Mouse (Mus musculus) large intestine, adult 2 months (tissue): ENCODE data around the gene Ndufs2. TPM values are rescaled to one million over a fixed set of nuclear protein-coding genes. Genes with fewer than 3 reads are reported as not detected.
"Not testable (repeated sequence)": the region's sequence is repeated elsewhere in the genome, so short reads cannot be mapped to it uniquely, and the experiment has no call there.

Experiments used
- DNase-seq: peaks from one replicate; pipeline ENCODE4 v3.0.0-alpha.2; 2012; ENCODE audit warnings: low read depth, low spot score
- WGBS: fragments of 180-500 bp; shearing (Covaris S2); methylation state at CpG from one replicate; pipeline ENCODE4 v1.1.7; 2018; 5-methylcytosine and 5-hydroxymethylcytosine counted together
- polyA plus RNA-seq: library from polyadenylated mRNA; depleted of rRNA; stranded (reverse); fragments of >200 nt; gene quantifications from 2 replicates; pipeline ENCODE4 v1.2.3, GENCODE M21; 2012

Gene Ndufs2
- polyA plus RNA-seq, 1 experiment = 167 TPM

GRCm38 (mm10) chr1:171257781-171258180 lies 6.6 kb upstream of the Ndufs2 start:
- 84% methylated on average over 9 of the region's 9 CpGs for WGBS
- DNase-seq = no peak

DNA sequence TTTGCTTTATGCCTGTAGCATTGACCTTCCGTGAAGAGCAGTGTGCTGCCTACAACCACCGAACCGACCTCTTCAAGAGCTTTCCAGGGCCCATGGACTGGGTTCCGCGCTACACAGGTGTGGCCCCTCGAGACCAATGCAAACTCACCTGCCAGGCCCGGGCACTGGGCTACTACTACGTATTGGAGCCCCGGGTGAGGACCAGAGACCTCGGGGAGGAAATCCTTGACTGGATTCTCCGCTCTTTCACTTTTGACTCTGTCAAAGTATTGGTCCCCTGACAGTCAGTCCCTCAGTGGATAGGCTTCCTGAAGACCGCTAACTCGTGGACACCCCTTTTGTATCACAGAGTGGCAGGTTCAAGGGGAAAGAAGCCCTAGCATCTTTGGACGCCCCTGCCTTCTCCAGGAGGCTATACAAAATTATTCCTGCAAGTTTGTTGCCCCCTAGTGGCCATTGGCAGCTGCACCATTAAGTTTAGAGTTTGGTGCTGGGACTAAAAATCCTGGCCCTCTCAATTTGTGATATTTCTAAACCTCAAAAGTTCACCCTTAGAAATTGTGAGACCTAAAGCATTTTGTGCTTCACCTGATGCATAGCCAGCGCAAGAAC lies 5.9 kb upstream of the Ndufs2 start:
- WGBS = 50% methylated on average over 15 of the region's 15 CpGs
- DNase-seq = no peak

DNA sequence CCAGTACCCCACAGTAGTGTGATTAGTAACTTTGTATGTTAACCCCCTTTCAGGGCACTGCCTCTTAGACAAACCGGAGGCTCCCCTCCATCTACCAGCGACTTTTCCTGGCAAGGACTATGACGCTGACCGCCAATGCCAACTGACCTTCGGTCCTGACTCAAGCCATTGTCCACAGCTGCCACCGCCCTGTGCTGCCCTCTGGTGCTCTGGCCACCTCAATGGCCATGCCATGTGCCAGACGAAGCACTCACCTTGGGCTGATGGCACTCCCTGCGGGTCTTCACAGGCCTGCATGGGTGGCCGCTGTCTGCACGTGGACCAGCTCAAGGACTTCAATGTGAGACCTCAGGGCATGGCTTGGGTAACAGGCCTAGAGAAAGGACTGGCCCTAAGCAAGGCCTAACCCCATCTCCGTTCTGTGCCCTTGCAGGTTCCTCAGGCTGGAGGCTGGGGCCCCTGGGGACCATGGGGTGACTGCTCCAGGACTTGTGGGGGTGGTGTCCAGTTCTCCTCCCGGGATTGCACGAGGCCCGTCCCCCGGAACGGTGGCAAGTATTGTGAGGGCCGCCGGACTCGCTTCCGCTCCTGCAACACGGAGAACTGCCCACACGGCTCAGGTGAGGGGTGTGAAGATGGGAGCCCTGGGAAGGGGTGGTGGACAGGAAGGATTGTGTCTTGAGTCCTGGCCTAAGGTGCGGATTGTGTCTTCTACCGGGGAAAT lies 5.1 kb upstream of the Ndufs2 start:
- DNase-seq = no peak
- WGBS = 84% methylated on average over 24 of the region's 24 CpGs

DNA sequence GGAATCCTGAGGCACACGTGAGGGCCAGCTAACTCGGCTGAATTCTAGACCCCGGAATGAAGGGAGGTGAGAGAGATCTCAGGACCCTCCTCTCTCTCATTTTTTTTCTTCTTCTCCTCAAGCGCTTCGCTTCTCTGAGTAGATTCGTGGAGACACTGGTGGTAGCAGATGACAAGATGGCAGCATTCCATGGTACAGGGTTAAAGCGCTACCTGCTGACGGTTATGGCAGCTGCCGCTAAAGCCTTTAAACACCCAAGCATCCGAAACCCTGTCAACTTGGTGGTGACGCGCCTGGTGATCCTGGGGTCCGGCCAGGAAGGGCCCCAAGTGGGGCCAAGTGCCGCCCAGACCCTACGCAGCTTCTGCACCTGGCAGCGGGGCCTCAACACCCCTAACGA lies 1.2 kb upstream of the Ndufs2 start:
- no peak for DNase-seq
- WGBS = 72% methylated on average over 17 of the region's 17 CpGs

GRCm38 (mm10) chr1:171251594-171252324 lies 571 bp upstream of the Ndufs2 start:
- no peak for DNase-seq
- WGBS = 49% methylated on average over 13 of the region's 13 CpGs

DNA sequence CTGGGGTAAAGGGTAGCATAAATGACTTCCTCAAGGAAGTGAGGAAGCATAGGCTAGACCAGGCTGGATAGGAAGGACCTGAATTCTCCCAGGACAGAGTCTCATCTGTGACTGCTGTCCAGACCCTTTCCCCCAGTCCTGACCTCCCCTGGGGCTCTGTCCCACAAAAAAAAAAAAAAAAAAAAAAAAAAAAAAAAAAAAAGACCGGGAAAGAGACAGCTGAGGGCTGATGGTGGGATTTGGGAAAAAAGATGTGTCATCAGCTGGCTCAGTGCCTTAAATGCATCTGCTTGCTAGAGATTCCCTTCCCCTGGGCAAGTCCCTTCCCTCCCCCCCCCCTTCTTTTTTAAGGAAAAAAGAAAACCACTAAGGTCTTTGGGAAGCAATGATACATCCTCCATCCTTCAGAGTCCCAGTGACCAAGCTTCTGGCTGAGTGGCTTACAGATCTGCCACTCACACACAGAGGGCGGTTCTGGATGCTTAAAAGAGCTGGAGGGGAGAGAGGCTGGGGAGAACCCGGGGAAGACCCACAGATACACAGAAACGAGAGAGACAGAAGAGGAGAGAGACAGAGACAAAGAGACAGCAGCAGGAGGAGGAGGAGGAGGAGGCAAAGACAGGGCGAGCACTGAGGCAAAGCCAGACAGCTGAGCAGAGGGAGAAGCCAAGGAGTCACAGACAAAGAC lies 1.1 kb downstream of the Ndufs2 start, which contains the start of gene Adamts4:
Gene Adamts4 (plus strand): TSS at position 509 of the 688 bp plus-strand sequence.
- 33% methylated on average over 5 of the region's 5 CpGs for WGBS
- DNase-seq = no peak

GRCm38 (mm10) chr1:171248386-171249226 lies 2.6 kb downstream of the Ndufs2 start:
- 56% methylated on average over 3 of the region's 3 CpGs for WGBS
- DNase-seq = no peak

GRCm38 (mm10) chr1:171247916-171248315 lies 3.3 kb downstream of the Ndufs2 start:
- DNase-seq = no peak
- 20% methylated on average over 4 of the region's 4 CpGs for WGBS

- WGBS = 5% methylated on average over 13 of the region's 13 CpGs
- no peak for DNase-seq
These were observed 3.7 kb downstream of the Ndufs2 start for GRCm38 (mm10) chr1:171247453-171247841.

DNA sequence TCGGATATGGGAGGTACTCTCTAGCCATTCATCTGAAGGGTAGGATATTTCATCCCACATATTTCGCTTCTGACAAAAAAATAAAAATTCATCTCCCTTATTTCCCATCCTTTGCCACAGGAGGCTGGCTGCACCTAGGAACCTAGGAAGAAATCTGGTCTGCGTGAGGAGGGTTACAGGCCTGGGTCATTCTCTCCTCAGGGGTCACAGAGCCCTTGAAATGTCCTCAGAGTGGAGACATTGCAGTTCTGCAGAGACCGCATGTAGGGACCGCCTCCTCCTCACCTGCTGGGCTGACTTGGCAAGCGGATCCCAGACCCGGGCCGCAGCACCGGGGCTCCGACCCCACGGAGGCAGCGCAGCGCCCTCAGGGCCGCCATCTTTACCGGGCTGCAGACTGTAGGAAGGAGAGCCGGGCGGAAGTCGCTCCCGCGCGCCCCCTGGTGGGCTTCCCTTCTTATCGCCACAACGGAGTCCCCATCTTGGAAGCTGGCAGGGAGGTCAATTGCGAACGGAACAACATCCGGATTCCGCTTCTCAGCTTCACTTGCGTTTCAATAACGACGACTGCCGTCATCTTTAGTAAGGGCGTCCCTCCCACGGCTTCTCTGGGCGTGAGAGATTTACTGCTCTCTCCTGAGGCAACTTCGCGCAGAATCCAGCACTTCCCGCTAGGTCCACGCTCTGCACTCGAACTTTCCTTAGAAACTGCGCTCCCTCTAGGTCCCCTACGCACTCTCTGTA lies 4.3 kb downstream of the Ndufs2 start:
- 0% methylated on average over 41 of the region's 41 CpGs for WGBS

DNA sequence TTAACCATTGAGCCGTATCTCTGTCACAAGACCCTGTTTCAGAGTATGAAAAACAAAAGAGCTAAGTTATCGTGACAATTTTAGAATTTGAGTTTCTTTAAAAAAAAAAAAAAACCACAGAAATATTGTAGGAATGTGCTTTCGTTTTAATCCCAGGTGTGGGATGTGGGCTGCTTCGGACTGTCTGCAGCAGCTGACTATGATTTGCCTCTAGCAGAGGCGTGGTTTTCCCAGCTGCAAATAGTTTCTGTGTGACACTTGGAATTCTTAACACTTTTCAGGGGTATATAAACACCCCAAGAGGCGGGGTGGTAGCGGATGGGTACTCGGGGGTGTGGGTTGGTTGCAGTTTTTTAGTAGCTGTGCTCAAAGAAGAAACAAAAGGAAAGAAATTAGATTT lies 5.8 kb downstream of the Ndufs2 start:
- no peak for DNase-seq
- 82% methylated on average over 8 of the region's 8 CpGs for WGBS

More for the DNA sequence above, 4.3 kb downstream of the Ndufs2 start:
- DNase-seq = peak; percentile 97

GRCm38 (mm10) chr1:171241952-171242351 lies 9.2 kb downstream of the Ndufs2 start:
- DNase-seq = not testable (repeated sequence)
- WGBS = 56% methylated on average over 12 of the region's 12 CpGs

GRCm38 (mm10) chr1:171240911-171241310 lies 10.3 kb downstream of the Ndufs2 start:
- DNase-seq = no peak

GRCm38 (mm10) chr1:171239992-171240744 lies 11.0 kb downstream of the Ndufs2 start:
- 66% methylated on average over 15 of the region's 15 CpGs for WGBS
- DNase-seq = no peak

More at GRCm38 (mm10) chr1:171240911-171241310, 10.3 kb downstream of the Ndufs2 start:
- 91% methylated on average over 10 of the region's 10 CpGs for WGBS

DNA sequence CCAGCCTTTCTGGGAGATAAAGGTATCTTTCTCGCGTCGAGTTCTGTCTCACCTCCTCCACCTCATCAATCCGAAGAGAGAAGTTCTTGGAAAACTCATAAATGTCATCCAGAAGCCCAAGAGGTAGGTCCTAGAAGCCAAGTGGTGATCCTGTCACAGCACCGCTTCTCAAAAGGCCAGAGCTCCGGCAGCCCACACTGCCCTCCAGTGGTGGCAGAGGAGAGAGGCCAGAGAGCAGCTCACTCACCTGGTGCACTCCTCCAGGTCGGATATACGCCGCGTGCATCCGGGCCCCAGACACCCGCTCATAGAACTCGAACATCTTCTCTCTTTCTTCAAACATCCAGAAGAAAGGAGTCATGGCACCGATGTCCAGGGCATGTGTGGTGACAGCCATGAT lies 12.7 kb downstream of the Ndufs2 start:
- 63% methylated on average over 14 of the region's 14 CpGs for WGBS

DNA sequence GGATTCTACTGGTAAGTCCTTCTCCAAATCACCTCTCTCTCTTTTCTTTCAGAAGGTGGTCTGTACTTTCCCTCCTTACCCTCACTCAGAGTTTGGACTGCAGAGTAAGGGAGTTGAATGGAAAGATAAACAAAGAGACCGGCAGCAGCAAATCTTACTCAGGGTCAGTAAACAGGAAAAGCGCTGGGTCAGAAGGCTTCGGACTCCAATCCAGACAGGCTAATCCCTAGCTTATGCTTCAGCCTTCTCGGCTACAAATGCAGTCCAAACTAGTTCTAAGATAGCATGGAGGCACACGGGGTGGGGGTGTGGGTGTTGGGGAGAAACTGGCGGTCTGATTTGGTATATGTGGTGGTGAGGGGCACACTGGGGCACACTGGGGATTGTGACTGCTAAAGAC lies 13.8 kb downstream of the Ndufs2 start:
- DNase-seq = no peak
- 75% methylated on average over 6 of the region's 6 CpGs for WGBS

More for the DNA sequence above, 12.7 kb downstream of the Ndufs2 start:
- no peak for DNase-seq

DNA sequence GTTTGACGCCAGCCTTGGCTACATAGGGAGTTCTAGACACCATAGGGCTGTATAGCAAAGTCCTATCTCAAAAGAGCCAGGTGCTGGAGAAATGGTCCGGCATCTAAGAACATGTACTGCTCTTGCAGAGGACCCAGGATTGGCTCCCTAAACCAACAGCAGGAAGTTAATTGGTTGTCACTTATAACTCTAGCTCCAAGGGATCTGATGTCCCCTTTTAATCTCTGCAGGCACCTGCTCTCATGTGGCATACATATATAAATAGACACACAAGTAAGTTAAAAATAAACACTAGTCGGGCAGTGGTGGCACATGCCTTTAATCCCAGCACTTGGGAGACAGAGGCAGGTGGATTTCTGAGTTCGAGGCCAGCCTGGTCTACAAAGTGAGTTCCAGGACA lies 15.4 kb downstream of the Ndufs2 start:
- DNase-seq = no peak
- WGBS = 74% methylated on average over 4 of the region's 4 CpGs

- DNase-seq = no peak
- WGBS = 75% methylated on average over 4 of the region's 4 CpGs
These were observed 16.6 kb downstream of the Ndufs2 start for GRCm38 (mm10) chr1:171234538-171234937.
